Mouse (Mus musculus) kidney, adult 11 months (tissue): ENCODE results near the gene Zfp229.
"Not testable (repeated sequence)": the region's sequence is repeated elsewhere in the genome, so short reads cannot be mapped to it uniquely, and the experiment has no call there.

Source experiments
- DNase-seq: peaks from one replicate; pipeline ENCODE4 v3.0.0; 2022

Zfp229 gene

DNA sequence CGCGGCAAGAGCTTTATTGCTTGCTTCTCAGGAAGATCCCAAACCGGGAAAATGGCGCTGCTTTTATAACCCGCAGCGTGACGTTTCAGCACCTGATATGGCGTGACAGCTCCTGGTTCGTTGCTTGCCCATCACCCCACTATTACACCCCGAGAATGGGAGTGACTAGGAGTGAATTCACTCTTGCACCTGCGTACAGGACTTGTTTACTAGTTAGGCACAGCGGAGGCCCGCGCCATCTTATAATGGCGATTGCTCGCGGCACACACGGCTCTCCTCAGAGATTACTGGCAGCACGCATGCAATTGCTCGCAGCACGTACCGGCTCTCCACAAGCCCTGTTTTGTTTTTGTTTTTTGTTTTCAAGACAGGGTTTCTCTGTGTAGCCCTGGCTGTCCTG is at the start of gene Zfp229:
Zfp229 (plus strand) TSS at position 301 of the 400 bp plus-strand sequence.
- DNase-seq, result not testable (repeated sequence)

DNA sequence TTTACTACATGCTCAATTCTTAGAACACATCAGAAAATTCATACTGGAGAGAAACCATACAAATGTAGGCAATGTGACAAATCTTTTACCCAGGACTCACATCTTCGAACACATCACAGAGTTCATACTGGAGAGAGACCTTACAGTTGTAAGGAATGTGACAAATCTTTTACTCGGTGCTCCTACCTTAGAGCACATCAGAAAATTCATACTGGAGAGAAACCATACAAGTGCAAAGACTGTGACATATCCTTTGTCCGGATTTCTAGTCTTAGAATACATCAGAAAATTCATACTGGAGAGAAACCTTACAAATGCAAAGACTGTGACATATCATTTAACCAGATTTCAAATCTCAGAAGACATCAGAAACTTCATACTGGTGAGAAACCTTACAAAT is 39.0 kb upstream of the Zfp229 start, which contains the start of gene Gm10226:
Gm10226 (plus strand) TSS at position 301 of the 400 bp plus-strand sequence.
- no peak for DNase-seq

DNA sequence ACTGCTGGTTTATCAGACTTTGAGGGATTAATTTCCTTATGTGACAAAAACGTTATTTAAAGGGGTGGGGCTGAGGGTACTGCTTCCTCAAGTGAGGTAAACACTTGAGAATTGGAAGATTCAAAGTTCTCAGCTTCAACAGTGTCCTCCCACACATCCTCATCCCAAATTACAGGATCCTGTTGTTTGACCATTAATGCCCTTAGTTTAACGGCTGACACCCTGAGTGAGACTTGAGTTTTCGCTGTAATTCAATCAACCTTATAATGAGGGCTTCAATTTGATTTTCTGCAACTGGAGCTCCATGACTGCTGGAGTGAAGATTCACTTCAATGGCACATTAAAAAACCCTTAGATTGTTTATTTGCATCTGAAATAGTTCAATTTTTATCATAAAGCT is 37.3 kb upstream of the Zfp229 start:
- no peak for DNase-seq

DNA sequence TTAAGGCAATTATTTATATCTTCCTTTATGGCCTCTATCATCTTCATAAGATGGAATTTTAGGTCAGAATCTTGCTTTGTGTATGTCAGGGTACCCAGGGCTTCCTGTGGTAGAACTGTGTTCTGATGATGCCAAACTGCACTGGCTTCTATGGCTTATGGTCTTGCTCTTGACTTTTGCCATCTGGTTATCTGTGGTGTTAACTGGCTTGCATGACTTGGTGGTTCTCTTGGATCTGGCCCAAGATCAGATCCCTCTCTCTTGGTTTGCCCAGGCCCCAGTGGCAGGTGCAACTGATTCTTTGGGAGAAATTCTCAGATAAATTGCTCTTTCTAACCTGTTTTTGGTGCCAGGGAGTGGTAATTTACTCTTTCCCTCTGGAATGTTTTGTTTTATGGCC is 34.5 kb upstream of the Zfp229 start:
- DNase-seq, result no peak

DNA sequence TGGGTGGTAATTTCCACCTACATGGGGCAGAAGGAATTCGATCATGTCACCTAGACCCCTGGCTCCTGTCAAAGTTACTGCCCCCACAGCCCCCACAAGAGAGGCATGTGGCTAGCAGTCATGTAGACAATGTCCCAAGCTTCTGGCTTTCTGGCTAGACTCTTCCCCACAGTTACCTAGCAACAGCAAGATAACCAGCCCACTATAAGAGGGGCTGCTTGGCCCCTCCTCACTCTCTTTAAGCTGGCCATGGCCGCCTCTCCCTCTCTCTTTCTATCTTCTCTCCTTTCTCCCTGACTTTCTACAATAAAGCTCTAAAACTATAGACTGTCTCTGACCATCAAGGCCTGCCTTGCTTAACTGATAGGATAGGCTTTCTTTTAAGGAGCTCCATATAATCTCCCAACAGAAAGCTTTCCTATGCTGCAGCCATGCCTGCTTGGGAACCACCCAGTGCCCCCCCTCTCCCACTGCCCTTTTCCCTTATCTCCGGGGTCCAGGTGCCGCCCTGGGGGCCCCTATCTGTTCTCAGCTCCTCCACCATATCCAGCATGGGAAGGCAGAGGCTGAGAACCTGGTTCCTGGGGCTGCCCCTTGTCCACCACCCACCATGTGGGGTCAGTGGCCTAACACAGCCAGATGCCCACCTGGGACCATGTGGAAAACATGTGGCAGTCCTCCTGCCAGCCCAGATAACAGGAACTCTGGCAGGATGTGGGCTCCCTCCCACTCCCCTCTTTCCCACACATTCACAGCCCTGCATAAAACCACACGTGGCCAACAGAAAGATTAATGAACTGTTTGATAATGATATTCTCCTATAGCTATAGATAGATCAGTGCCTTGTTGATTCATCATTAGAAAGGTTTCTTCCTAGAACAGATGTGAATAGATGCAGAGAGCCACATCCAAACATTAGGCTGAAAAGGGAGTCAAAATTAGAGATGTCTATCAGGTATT is 28.0 kb upstream of the Zfp229 start:
- no peak for DNase-seq

DNA sequence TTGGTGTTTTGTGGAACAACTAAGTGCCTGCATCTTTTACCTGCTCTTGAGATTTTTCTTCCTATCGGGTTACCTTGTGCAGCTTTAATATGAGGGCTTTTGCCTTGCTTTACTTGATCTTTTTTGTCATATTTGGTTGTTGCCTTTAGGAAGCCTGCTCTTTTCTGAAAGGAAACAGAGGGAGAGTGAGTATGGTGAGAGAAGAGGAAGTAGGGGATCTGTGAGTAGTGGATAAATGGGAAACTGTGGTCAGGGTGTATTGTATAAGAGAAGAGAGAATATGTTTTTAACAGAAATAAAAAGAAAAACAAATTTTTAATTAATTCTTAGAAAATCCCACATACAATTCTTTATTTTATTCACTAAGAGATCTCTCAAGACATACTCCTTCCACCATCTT is 27.2 kb upstream of the Zfp229 start:
- no peak for DNase-seq

DNA sequence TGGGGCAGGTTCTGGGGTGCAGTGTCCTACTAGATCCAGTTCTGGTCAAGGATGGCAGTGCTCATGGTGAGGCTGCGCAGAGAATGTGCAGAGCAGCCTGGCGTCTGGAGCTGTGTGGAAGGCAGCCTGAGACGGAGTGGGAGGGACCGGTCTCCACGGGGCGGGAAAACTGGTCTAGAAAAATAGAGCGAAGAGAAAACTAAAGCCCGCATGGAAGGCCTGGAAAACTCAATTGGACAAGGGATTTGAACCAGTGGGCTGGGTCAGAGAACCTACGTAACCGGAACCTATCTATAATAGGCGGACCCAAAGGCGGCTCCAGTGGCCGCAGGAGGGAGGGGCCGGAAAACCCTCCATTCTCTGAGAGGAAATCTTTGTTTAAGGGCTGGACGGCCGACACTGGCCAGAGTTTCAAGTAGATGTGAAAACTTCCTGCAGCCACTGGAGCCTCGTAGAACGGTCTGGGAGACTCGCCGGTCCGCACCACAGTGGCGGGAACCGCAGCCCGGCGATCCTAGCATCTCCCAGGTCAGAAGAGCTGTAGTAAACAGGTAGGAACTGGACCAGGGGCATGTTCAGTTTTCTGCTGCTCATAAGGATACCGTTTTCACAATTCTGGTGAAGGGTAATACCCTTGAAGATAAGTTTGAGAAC is 23.1 kb upstream of the Zfp229 start, which contains the start of gene Zfp760:
Zfp760 (plus strand) TSS at position 399 of the 654 bp plus-strand sequence.
- peak; percentile 93 for DNase-seq

DNA sequence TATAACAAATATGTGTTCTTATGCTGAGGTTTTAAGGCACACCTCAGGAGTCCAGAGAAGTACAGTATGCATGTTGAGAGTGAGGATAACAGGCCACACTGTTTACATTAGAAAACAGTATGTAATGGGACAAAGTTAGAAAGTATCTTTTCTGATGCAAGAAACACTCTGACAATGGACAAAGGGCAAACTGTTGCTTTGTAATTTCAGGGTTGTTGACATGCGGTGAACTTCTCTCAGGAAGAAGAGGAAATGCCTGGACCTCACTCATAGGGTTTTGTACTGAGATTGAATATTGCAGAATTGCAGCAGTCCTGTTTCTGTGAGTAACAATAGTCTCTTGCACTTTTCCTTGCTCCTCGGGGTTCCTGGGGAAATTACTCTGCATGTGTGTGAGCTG is 22.2 kb upstream of the Zfp229 start:
- no peak for DNase-seq

DNA sequence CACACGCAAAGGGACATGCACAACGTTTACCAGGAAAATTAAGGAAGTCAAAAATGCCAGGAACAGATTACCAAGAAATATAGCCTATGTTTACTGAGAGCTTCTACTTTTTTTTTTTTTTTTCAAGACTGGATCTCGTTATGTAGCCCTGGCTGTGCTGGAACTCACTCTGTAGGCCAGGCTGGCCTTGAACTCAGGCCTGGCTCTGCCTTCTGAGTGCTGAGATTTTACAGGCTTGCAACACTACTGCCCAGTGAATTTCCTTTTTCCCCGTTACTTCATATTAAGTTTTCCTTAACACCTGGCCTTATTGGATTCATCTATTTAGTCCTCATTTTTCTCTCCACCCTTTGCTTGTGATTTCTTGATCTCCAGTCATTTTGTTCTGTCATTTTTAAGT is 2.5 kb downstream of the Zfp229 start:
- DNase-seq, result no peak

DNA sequence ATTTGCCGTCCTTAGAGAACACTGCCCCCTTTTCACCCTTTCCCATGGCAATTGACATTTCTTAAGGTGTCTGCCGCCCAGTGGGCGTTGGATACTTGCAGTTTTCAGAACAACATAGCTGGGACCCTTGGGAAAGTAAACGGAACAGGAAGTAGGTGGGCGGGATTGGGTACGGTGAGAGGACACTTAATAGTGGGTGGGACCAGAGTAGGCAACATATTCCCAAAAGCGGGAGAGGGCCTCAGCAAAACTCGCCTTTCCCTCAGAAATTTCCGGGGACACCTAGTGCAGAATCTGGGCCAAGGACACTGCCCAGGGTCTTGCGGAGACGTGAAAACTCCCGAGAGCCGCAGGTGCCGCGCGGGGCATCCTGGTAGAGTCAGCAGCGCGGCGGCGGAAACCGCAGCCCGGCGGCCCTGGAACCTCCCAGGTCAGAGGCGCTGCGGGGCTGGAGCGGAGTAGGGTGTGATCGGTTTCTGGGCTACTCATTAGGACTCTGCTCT is 3.0 kb downstream of the Zfp229 start:
- peak; percentile 81 for DNase-seq

DNA sequence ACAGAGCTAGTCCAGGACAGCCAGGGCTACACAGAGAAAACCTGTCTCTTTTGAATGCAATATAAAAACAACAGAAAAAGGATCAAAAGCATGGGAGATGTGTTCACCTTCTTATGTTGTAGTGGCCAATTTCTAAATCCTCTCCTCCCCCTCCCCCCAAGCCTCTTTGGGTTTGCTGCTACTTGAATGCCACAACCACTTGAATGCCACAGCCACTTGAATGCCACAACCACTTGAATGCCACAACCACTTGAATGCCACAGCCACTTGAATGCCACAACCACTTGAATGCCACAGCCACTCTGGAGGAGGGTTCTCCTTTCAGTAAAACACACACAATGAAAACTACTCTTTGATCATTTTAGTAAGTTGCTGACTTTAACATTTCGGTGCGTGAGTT is 22.2 kb downstream of the Zfp229 start:
- DNase-seq, result no peak

DNA sequence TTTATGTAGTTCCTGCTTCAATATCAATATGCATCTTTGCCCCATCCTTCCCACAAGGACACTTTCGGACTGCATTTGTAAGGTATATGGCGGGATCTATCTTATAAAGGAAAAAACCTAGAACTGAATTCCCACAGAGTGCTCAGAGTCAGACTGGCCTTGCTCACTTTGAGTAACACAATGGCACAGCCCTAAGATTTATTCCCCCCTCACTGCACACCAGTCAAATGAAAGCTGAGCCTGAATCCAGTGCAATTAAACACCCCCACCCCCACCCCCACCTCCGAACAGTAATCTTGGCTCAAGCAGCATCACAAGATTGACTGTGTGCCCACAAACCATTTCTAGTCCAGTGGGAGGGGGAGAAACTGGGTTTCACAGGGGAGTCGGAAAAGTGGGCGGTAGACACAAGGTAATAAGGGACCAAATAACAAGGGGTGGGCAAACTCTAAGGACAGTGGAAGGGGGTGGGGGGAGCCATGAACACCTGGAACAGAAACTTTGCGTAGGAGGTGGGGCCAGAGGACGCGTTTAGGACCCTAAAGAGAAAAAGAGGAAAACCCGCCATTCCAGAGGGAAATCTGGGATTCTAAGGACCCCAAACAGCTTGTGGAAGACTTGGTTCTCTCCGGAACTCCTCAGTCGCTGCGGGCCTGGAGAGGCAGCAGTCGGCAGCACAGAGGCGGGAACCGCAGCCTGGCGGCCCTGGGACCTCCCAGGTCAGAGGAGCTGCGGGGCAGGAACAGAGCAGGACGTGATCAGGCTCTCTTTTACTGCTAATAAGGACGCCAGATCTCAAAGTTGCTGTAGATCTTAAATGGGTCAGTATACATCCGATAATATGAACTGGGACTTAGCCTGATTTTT is 23.0 kb downstream of the Zfp229 start:
- DNase-seq, result no peak

DNA sequence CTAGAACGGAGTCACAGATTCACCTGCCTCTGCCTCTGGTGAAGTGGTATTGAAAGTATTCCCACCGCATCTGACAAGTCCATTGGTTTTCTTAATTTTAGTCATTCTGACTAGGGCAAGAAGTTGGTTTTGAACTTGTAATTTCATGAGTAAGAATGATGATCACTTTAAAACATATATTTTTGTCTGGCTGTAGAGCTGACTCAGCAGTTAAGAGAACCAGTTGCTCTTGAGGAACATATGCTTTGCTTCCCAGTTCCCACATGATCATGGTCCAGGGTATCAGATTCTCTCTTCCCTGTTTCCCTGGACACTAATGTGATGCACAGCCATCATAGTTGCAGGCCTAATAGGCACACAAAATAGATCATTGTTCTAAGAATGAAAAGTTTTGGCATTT is 39.7 kb downstream of the Zfp229 start:
- no peak for DNase-seq

DNA sequence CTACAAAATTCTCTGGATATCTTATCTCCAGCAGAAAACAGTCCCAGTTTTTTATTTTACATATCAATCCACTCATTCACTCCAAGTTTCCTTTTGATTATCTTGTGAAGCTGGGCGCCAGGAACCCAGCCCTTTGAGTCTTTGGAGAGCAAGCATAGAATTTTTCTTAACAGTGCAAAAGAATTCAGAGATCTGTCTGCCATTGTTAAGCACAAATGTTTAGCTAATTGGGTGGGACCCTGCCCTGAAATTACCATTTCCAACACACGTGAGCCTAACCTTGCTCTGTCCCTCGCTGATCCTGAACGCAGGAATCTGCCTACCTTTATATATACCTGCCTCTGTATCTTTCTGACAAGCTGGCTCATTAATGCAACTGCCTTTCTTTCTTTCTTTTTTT is 61.7 kb downstream of the Zfp229 start:
- DNase-seq, result no peak

DNA sequence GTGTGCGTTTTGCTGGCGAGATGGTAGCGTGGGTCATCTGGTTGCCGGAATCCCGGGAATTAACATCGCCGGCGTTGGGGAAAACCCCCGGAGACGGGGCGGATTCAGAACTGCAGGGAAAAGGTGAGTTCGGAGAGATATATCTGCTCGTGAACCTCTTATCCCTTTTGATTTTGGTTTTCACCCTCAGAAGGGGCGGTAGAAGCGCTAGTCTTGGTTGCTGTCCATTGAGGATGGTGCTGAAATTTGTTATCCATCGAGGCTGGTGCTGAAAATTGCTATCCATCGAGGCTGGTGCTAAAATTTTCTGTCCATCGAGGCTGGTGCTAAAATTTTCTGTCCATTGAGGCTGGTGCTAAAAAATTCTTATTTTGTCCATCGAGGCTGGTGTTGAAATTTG is 70.8 kb downstream of the Zfp229 start:
- not testable (repeated sequence) for DNase-seq
